Mouse (Mus musculus) forebrain, postnatal 0 days (tissue): ENCODE measurements around the gene Copg2. TPM values are rescaled to one million over a fixed set of nuclear protein-coding genes. Genes with fewer than 3 reads are reported as not detected.
A peak's percentile ranks its signal among the peaks of the same experiment; 100 is the strongest.
"Not testable (repeated sequence)": the region's sequence is repeated elsewhere in the genome, so short reads cannot be mapped to it uniquely, and the experiment has no call there.

Experiments used
- ATAC-seq: fragments of 200-750 bp; cut with Nextera tagmentation; 2 replicates; pipeline ENCODE4 v1.8.0; 2017; ENCODE audit warnings: mild to moderate bottlenecking, moderate library complexity
- DNase-seq: peaks from one replicate; pipeline ENCODE4 v3.0.0-alpha.2; 2015
- H3K27ac ChIP-seq: fragments of 300-500 bp; sonication (generic); 2 replicates; pipeline ENCODE4 v1.5.1; 2014; ENCODE audit warnings: low read depth, mild to moderate bottlenecking, antibody characterized with exemption, low read length, moderate library complexity, mixed read lengths
- H3K27me3 ChIP-seq: fragments of 300-500 bp; sonication (generic); 2 replicates; pipeline ENCODE4 v1.6.1; 2014; ENCODE audit warnings: mild to moderate bottlenecking, low read length, mixed read lengths; ENCODE audit not compliant: insufficient read depth
- H3K36me3 ChIP-seq: fragments of 300-500 bp; sonication (generic); 2 replicates; pipeline ENCODE4 v1.6.1; 2014; ENCODE audit warnings: mild to moderate bottlenecking, moderate library complexity; ENCODE audit not compliant: insufficient read depth
- H3K4me1 ChIP-seq: fragments of 300-500 bp; sonication (generic); 2 replicates; pipeline ENCODE4 v1.6.1; 2014; ENCODE audit warnings: antibody characterized with exemption; ENCODE audit not compliant: insufficient read depth
- H3K4me2 ChIP-seq: fragments of 300-500 bp; sonication (generic); 2 replicates; pipeline ENCODE4 v1.6.1; 2014; ENCODE audit warnings: low read depth, mild to moderate bottlenecking, moderate library complexity
- H3K4me3 ChIP-seq: fragments of 300-500 bp; sonication (generic); 2 replicates; pipeline ENCODE4 v1.5.1; 2014; ENCODE audit warnings: low read depth, low read length, mixed read lengths
- H3K9ac ChIP-seq: fragments of 300-500 bp; sonication (generic); 2 replicates; pipeline ENCODE4 v1.6.1; 2014; ENCODE audit warnings: mild to moderate bottlenecking
- H3K9me3 ChIP-seq: fragments of 300-500 bp; sonication (generic); 2 replicates; pipeline ENCODE4 v1.6.1; 2016; ENCODE audit warnings: low read length
- CTCF ChIP-seq: sonication (generic); IDR thresholded peaks from 2 replicates; pipeline ENCODE4 v1.5.1; 2016; ENCODE audit warnings: antibody characterized with exemption, control low read depth, low read depth
- WGBS: fragments of 180-500 bp; shearing (Covaris S2); extraction: QIAGEN DNeasy Blood & Tissue Kit; methylation state at CpG from one replicate; pipeline ENCODE4 v1.1.7; 2014; 5-methylcytosine and 5-hydroxymethylcytosine counted together
- polyA plus RNA-seq: library from polyadenylated mRNA; unstranded; fragments of >200 nt; fragmentation: Nextera tagmentation; extraction: Ambion mirVana; gene quantifications from 2 replicates; pipeline ENCODE4 v1.2.1, GENCODE M21; 2015
- total RNA-seq: library from RNA; depleted of rRNA; stranded (reverse); fragments of >200 nt; gene quantifications from 2 replicates; pipeline ENCODE4 v1.2.3, GENCODE M21; 2014

Copg2 gene
- total and polyA plus RNA-seq, 2 experiments from 2014 or later, result 24.1 to 73.0 TPM

GRCm38 (mm10) chr6:30832241-30832640, 64.4 kb downstream of the Copg2 start:
- TF ChIP-seq CTCF, result no peak
- Histone ChIP-seq H3K9ac (no peak overlapping the region), H3K36me3 (no peaks in the 10 kb centered on the region), H3K9me3 (no peaks in the 10 kb centered on the region), H3K27ac (no peak overlapping the region), H3K4me3 (no peak overlapping the region), H3K4me2 (no peak overlapping the region), H3K27me3 (no peaks in the 10 kb centered on the region), H3K4me1 (no peaks in the 10 kb centered on the region)
- no peak for ATAC-seq
- WGBS, result 58% methylated on average over 2 of the region's 2 CpGs
- DNase-seq, result no peak

- no peaks in the 10 kb centered on the region for H3K9me3 ChIP-seq
- H3K4me2 ChIP-seq, result no peak overlapping the region
- no peaks in the 10 kb centered on the region for H3K4me1 ChIP-seq
- H3K27ac ChIP-seq, result no peak overlapping the region
- no peaks in the 10 kb centered on the region; the same call in 1 of the 2 replicates for H3K36me3 ChIP-seq
- no peak for TF ChIP-seq CTCF
- H3K9ac ChIP-seq, result no peak overlapping the region
- DNase-seq (no peak), ATAC-seq (no peak)
- no peak overlapping the region for H3K4me3 ChIP-seq
- no peaks in the 10 kb centered on the region for H3K27me3 ChIP-seq
These were observed 83.0 kb downstream of the Copg2 start for GRCm38 (mm10) chr6:30813626-30814025.

GRCm38 (mm10) chr6:30805053-30805752, 91.4 kb downstream of the Copg2 start:
- TF ChIP-seq CTCF, result no peak
- H3K9ac ChIP-seq, result no peak overlapping the region
- H3K4me1 ChIP-seq, result no peaks in the 10 kb centered on the region
- no peaks in the 10 kb centered on the region for H3K9me3 ChIP-seq
- no peak overlapping the region for H3K27ac ChIP-seq
- H3K36me3 ChIP-seq, result peaks cover 28% of the 10 kb centered on the region
- DNase-seq (no peak), ATAC-seq (no peak)
- no peak overlapping the region for H3K4me3 ChIP-seq
- WGBS, result 96% methylated on average over 5 of the region's 5 CpGs
- no peaks in the 10 kb centered on the region for H3K27me3 ChIP-seq
- no peak overlapping the region for H3K4me2 ChIP-seq

DNA sequence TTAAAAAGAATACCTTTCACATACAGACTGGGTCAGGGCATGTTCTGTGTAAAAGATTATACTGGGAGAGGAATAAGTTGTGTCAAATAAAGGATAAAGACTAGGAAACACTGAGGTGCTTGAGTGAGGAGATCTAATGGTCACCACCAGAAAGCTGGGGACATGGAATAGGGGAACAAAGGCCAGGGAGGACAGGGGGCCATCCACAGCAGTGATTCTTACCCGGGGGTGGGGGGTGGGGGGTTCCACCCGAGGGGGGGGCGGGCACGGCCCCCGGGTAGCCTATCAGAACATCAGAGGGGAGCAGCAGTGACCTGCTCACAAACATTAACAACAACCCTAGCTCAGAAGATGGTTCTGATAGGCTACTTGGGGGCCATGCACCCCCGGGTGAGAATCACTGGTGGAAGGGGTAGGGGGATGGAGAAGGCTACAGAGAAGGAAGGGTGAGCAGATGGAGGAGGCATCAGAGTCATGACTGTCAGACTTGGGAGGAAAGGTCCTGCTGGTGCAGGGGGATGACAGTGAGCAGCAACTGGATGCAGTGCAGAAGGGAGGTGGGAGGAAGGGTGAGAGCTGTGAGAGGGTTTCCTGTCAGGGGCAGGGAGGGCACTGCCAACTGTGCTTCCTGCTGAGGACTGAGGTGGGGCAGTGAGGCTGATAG, 92.1 kb downstream of the Copg2 start:
- not testable (repeated sequence) for H3K4me1 ChIP-seq, H3K4me2 ChIP-seq, H3K9ac ChIP-seq, H3K27me3 ChIP-seq, DNase-seq, H3K27ac ChIP-seq, H3K4me3 ChIP-seq, H3K9me3 ChIP-seq
- peaks cover 28% of the 10 kb centered on the region for H3K36me3 ChIP-seq
- ATAC-seq, result peak; percentile 68
- 84% methylated on average over 6 of the region's 6 CpGs for WGBS

- H3K4me2 ChIP-seq, DNase-seq, H3K9me3 ChIP-seq, H3K9ac ChIP-seq, H3K27me3 ChIP-seq, H3K4me3 ChIP-seq, H3K4me1 ChIP-seq, H3K27ac ChIP-seq: not testable (repeated sequence)
- WGBS, result 91% methylated on average over 7 of the region's 7 CpGs
- H3K36me3 ChIP-seq, result peaks cover 28% of the 10 kb centered on the region
- peak; percentile 42; the same call in 1 of the 2 replicates for ATAC-seq
These were observed 93.7 kb downstream of the Copg2 start for GRCm38 (mm10) chr6:30802915-30803314.

- 81% methylated on average over 2 of the region's 2 CpGs for WGBS
- no peak for TF ChIP-seq CTCF
- no peak for ATAC-seq
- no peak overlapping the region for H3K4me2 ChIP-seq
- H3K9ac ChIP-seq, result no peak overlapping the region
- H3K9me3 ChIP-seq, result no peaks in the 10 kb centered on the region
- no peaks in the 10 kb centered on the region for H3K4me1 ChIP-seq
- DNase-seq, result no peak
- H3K4me3 ChIP-seq, result no peak overlapping the region
- peaks cover 32% of the 10 kb centered on the region for H3K36me3 ChIP-seq
- no peaks in the 10 kb centered on the region for H3K27me3 ChIP-seq
- H3K27ac ChIP-seq, result no peak overlapping the region
These were observed 145.4 kb downstream of the Copg2 start for GRCm38 (mm10) chr6:30751209-30751608.

- no peak for DNase-seq
These were observed 146.1 kb downstream of the Copg2 start for GRCm38 (mm10) chr6:30750482-30750881.

More at GRCm38 (mm10) chr6:30750482-30750881, 146.1 kb downstream of the Copg2 start:
- H3K36me3 ChIP-seq, result peaks cover 40% of the 10 kb centered on the region
- H3K4me3 ChIP-seq, result no peak overlapping the region
- H3K9ac ChIP-seq, result no peak overlapping the region
- WGBS, result 84% methylated on average over 6 of the region's 6 CpGs
- TF ChIP-seq CTCF, result no peak
- ATAC-seq, result no peak
- no peaks in the 10 kb centered on the region for H3K4me1 ChIP-seq
- no peak overlapping the region for H3K4me2 ChIP-seq
- no peaks in the 10 kb centered on the region for H3K9me3 ChIP-seq
- no peaks in the 10 kb centered on the region for H3K27me3 ChIP-seq
- H3K27ac ChIP-seq, result no peak overlapping the region
